Mouse (Mus musculus): ENCODE data around the gene Rnf212. TPM values are rescaled to one million over a fixed set of nuclear protein-coding genes. Genes with fewer than 3 reads are reported as not detected.
"Not testable (repeated sequence)": the region's sequence is repeated elsewhere in the genome, so short reads cannot be mapped to it uniquely, and the experiment has no call there.

The Rnf212 gene
- polyA plus RNA-seq (2015; fragmentation: Nextera tagmentation; extraction: Ambion mirVana), result not detected in 2 replicates

DNA sequence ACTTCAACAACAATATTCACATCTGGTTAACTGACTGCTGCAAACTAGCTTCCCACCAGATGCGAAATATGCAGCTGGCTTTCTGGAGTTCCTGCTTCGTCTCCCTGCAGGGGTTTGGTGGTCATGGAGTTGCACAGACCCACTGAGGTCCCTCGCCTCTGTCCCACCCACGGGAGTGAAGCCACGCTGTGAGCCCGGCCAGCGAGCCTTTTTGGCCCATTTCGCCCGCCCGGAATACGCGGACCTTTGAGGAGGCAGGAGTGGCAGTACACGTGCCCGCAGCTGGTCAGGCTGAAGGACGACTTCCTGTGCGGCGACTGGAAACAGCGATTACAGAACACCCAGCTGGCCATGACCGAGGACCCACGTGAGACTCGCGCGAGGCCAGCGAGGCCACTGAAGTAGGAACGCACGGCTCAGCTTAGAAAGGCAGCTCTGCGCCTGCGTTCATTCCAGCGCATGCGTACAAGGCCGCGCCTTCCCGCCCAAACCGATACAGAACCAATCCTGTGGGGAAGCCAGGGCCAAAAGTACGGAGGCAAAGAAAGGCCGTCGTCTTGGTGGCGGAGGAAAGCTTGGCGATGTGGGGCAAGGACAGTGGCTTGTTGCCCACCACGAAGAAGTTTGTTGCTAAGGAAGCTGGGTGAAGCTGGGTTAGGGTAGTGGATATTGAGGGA is at the start of gene Rnf212:
Rnf212 (minus strand) TSS at position 353 of the 677 bp plus-strand sequence.
- no peak for DNase-seq (ENCODE audit: low spot score)

DNA sequence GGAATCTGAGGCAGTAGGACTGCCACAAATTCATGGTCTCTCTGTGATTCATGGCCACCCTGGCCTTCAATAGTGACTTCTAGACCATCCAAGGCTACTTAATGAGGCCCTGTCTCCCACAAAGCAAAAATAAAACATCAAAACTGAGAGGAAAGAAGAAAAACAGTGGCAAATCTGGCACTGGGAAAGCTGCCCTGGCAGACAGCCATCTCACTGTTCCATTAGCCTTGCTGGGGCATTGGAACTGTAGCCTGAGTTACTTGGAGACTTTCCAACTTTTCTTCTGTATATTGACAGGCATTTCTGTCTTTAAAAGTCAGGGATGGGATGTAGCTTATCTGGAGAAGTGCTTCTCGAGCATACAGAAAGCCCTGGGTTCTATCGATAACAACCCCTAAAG is 48.5 kb upstream of the Rnf212 start:
- no peak for DNase-seq (ENCODE audit: low spot score)

DNA sequence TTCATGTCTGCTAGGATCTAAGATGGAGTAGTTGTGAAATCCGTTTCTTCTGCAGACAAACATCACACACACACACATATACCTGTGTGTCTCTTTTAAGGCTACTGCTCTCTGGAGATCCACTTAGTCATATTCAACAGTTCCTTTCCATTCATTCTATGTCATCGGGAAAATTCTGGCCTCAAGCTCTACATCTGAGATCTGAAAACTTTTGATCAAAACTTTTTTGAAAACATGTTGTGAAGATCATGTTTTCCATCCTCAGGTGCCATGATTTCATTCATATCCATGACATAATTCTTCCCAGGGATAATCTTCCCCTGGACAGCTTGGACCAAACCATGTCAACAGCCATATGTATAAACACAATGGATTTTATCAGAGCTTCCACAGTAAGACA is 34.0 kb upstream of the Rnf212 start, which contains the start of gene Vmn2r8:
Vmn2r8 (minus strand) TSS at position 101 of the 400 bp plus-strand sequence.
- DNase-seq (ENCODE audit: low spot score), result not testable (repeated sequence)

DNA sequence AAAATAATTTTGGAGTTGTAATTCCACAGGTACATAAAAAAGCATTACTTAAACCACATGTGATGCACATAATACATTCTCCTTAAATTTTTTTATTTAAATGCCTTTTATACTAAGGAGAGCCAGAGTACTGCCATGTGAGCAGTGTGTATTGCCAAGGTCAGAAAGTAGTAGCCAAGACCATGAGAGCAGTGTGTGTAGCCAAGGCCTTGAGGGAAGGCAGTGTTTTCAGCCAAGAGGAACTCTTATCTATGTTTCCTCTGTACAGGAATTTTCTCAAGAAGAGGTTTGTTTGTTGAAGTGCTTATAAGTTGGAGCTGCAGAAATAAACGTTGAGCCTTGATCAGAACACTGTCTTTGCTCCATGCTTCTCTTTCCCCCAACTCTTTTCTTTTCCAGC is 28.9 kb upstream of the Rnf212 start:
- DNase-seq (ENCODE audit: low spot score), result no peak

DNA sequence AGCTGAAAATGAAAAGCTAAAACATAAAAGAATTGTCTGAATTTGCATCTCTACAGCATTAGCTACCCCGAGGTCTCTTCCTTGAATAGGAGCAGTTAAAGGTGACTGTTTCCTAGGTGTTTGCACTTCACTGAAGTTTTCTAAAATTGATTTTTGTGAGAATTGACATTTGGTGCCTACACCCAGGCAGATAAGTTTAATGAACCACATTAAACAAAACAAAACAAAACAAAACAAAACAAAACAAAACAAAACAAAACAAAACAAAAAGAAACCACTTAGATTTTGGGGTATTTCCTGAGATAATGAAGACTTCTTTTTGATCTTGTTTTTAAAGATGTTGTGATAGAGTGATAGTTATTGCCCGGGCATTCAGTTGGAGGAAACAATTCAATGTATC is 20.5 kb upstream of the Rnf212 start, which contains the start of gene Tmed11:
Tmed11 (minus strand) TSS at position 101 of the 400 bp plus-strand sequence.
- not testable (repeated sequence) for DNase-seq (ENCODE audit: low spot score)

DNA sequence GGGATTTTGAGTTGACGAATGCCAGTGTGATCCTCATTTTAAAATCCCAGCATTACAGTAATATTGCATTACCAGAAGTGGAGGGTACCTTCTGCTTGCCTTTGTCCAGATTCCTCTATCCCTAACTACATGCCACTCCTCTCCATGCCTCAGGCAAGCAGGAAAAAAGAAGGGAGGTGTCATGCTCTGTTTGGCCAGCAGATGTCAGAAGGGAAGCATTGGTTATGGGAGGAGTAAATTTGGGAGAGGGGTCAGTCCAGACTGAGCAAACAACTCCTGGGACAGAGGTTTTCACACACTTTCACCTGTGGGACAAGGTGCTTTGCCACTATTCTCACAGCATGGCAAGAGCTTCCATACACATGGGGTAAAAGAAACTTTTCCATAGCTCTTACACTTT is 15.6 kb upstream of the Rnf212 start:
- DNase-seq (ENCODE audit: low spot score), result not testable (repeated sequence)

DNA sequence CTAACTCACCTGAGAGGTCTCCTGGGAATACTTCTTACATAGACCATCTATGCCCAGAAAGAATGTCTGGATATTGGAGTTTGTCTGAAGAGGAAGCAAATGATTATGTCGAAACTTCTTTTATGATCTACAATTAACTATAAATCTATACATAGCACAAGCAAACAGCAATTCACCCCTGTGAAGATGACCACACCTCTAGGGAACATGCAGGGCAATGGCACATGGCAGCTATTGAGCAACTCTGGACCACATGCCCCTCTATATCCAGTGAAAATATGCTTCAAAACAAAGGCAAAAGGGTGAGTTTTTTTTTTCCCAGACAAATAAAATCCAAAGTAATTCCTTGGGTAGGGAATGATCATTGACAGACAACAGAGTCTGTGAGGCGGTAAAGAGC is 14.8 kb downstream of the Rnf212 start:
- DNase-seq (ENCODE audit: low spot score), result no peak

DNA sequence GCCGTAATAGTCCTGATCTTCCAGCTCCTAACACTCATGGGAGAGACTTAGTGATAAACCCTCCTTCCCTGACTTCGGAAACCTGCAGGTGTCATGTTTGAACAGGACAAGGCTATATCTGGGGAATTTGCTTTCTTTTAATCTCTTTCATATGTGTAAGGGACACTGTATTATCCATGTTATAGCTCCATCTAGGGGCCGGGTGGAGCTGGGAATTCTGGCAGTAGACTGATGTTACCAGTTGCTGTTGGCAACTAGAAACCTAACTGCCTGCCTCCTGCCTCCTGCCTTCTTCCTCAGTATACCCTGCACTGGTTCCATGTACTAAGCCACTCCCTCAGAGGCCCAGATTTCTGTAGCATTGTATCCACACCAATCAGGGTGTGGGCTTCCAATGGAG is 16.4 kb downstream of the Rnf212 start:
- no peak for DNase-seq (ENCODE audit: low spot score)

DNA sequence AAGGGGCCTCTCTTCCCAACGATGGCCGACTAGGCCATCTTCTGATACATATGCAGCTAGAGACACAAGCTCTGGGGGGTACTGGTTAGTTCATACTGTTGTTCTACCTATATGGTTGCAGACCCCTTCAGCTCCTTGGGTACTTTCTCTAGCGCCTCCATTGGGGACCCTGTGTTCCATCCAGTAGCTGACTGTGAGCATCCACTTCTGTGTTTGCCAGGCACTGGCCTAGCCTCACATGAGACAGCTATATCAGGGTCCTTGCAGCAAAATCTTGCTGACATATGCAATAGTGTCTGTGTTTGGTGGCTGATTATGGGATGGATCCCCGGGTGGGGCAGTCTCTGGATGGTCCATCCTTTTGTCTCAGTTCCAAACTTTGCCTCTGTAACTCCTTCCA is 23.5 kb downstream of the Rnf212 start:
- DNase-seq (ENCODE audit: low spot score), result not testable (repeated sequence)

DNA sequence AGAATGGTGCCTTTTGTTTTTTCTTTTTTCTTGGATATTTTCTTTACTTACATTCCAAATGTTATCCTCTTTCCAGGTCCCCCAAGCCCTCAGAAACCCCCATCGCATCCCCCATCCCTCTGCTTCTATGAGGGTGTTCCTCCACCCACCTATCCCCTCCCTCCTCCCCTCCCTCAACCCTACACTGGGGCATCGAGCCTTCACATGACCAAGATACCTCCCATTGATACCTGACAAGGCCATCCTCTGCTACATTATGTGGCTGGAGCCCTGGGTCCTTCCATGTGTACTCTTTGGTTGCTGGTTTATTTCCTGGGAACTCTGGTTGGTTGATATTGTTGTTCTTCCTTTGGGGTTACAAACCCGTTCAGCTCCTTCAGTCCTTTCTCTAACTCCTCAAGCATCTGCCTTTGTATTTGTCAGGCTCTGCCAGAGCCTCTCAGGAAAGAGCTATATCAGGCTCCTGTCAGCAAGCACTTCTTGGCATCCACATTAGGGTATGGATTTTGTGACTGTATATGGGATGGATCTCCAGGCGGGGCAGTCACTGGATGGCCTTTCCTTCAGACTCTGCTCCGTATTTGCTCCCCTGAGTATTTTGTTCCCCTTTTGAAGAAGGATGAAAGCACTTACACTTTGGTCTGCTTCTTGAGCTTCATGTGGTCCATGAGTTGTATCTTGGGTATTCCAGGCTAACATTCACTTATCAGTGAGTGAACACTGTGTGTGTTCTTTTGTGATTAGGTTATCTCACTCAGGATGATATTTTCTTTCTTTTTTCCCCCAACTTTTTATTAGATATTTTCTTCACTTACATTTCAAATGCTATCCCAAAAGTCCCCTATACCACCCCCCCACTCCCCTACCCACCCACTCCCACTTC is 24.2 kb downstream of the Rnf212 start:
- no peak for DNase-seq (ENCODE audit: low spot score)

DNA sequence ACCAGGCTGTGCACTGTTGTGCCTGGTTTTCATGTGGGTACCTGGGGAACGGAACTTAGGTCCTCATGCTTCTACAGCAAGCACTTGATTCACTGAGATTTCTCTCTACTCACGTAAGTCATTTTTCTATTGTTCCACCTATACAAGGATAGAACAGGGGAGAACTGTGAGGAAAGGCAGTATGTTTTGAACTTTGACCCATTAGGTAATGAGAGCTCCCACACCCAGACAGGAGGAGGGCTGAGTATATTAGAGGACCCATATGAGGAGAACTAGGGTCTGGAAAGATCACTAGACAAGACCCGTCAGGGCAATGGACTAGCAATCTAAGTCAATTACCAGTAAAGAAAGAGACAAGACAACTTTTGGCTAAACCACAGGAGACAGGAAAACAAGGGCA is 30.2 kb downstream of the Rnf212 start:
- DNase-seq (ENCODE audit: low spot score), result no peak

DNA sequence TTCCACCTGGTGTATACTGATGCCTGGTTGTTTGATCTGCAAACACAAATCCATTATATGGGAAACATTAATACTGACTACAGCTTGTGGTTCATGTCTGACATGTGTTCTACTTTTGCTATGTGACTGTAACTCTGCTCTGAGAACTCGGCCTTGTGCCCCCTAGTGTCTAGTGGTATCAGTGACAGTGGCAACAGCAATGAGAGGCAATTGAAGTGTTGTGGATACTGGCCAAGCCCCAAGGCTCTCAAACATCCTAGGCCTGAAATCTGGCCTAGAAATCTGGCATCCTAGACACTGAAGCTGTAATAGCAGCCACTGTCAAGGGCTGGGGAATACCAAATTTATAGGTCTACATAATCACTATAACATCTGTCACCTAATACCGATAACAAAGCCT is 30.9 kb downstream of the Rnf212 start:
- DNase-seq (ENCODE audit: low spot score), result no peak

DNA sequence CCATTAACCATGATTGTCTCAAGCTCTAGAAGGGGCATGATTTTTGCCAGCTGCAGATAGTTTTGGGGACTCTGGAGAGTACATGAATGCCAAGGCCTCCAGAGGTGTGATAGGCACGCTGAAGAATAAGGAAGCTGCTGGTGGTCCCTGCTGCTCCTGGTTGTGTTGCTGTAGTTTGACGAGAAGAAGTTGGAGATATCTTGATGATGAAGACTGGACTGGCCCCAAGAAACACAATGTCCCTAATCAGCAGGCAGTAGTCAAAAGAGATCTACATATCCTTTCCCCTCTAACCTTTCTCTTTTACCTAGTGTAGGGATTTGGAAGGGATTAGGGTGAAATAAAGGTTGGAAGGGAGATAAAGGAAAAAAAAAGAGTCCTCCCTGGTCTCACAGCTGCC is 32.2 kb downstream of the Rnf212 start:
- no peak for DNase-seq (ENCODE audit: low spot score)

DNA sequence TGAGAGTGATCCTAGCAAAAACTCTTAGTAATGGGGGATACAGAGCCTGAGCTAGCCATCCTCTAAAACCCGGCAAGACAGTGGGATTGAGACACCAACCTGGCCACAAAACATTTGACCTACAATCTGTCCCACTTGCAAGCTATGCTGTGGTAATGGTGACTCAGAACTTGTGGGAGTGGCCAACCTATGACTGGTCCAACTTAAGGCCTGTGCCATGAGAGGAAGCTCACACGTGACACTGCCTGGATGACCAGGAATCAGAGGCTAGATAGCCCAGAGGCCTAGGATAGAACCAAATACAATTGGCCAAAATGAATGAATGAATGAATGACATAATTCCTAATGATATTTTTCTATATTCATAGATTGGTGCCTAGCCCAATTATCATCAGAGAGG is 32.9 kb downstream of the Rnf212 start:
- no peak for DNase-seq (ENCODE audit: low spot score)

DNA sequence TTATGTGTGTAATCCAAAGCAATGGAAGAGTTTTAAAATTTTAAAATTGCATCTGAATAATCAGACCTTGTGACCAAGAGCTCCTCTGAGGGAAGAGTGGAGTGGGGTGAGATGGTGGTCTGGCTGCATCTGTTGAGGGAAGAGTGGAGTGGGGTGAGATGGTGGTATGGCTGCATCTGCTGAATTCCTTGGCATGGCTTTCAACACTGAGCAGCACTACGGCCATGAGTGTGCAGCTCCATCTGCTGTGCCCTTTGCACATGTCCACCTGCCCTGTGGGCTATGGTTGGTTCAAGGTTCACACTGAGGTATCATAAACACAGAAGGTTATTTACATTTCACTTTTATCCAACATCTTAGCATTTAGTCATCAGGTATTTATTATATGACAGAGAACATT is 47.4 kb downstream of the Rnf212 start:
- DNase-seq (ENCODE audit: low spot score), result no peak

DNA sequence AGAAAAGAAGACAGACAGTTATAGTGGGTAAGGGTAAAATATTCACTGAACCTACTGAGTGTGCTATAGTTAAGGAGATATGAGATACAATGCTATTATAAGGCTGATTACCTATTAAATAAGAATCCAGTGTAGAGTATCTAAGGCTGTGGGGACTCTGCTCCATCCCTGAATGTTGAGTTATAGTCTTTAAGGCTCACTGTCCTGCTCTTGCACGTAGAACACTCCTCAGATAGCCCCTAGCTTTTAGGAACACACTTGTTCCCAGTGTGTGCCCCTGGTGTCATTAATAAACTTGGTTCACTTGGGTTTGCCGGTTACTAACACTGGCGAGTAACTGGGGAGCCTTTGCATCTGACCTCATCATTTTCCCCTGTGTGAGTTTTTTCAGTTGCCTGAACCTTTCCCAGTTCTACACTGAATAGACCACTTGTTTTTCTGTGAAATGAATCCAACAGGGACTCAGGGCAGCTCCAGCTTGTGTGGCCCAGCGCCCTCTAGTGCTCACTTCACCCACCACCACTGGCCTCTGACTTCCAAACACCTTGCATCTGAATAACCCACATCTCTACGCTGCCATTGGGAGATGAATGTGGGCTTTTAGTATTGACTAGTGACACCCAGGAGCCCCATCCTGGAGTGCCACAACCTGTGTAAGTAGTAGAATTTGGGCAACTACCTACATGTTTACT is 48.1 kb downstream of the Rnf212 start:
- DNase-seq (ENCODE audit: low spot score), result peak; percentile 54

DNA sequence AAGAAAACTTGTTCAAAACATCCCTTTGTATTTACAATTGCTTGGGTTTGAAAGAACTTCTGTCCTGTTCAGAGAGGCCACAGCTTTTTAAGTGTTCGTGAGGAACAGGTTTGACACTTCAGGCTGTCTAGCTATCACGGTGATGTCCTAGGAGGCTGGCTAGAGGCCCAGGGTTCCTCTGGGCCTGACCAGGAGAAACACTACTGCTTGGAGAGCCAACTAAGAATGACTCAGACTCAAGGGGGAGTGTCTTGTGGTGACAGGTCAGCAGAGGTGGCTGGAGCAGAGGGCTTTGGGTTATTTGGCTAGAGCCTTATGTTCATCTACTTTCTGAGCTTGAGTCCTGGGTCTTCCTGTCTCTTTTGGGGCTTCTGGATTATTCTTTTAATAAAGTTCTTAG is 50.8 kb downstream of the Rnf212 start:
- DNase-seq (ENCODE audit: low spot score), result no peak

DNA sequence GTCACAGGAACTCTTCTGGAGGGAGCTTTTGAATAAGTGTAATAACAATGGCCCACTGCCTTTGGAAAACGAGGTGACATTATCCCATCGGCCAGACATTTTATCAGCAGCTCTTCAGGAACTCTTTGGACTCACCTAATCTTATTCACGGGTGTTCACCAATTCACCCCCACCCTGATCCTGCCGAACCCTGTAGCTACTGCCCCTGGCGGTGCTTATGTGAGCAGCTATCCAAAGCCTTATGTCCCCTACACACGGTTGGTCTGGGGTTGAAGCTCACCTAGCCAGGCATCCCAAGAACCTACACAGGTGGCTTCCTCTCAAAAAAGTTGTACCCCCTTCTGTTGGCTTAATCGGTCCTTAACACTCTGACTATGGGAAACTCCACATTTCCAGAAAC is 55.0 kb downstream of the Rnf212 start:
- DNase-seq (ENCODE audit: low spot score), result no peak

DNA sequence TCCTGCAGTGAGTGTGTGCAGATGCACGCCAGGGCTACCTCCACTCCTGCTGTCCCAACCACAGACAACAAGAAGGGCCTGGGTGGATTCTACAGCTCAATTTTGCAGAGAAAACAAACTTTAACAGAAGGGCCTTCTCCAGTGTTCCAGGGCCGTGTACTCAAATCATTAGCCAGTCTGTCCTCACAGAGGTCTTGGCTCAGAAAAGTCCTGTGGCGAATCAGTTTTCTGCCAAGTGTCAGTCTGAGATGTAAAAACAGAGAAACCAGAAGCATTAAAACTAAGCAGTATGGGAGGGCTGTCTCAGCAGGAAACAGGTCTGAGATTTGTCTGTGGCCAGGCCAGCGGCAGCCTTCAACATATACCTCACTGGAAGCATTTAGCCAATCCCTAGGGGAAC is 56.7 kb downstream of the Rnf212 start:
- no peak for DNase-seq (ENCODE audit: low spot score)

DNA sequence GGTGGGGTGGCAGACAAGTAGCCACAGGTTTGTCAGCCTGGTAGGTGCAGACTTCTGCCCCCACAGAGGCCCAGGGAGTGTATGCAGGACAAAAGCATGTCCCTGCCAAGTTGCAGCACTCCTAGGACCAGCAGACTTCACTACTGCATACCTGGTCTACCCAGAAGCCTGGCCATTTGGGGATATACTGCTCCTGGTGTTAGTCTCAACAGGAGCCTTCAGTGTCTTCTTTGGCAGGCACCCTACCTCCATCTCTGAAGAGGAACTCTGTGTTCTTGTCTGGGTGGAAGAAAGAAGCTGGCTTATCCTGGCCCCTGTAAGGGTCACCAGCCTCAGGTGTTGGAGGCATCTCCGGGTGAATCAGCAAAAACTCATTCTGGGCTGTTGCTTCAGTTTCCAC is 58.8 kb downstream of the Rnf212 start:
- DNase-seq (ENCODE audit: low spot score), result no peak

DNA sequence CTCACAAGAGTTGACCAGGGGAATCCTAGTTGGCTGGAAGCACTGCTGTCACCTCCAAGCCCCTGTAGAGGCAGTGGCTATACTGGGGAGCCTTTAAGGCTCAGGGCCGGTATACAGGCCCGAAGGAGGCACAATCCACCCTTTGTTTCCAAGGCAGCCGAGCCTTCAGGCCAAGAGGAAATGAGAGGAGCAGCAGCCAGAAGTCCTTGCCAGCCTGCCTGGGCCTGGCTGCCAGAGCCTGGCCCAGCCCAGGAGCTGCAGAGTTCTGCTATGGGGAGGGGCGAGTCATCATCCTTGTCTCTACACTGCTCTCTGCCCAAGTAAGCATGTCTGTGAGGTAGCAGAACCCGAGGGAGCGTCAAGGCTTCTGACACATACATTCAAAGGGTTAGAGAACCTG is 60.6 kb downstream of the Rnf212 start:
- DNase-seq (ENCODE audit: low spot score), result no peak

DNA sequence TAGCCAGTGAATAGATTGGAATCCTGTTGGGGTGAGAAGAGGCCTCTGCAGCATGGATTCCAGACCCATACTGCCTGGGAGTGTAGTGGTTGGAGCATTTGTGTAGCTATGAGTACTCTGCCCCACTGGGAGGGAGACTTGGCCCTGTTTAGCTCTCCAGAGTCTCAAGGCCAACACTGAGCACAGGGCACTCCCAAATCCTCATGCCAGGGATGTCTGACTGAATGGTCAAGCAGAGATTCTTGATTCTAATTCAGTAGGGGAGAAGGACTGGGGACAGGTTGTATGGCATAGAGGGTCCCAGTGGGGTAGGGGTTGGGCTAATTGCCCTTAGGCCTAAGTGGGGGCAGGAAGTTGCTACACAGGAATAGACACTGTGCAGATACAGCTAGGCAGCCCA is 61.1 kb downstream of the Rnf212 start:
- DNase-seq (ENCODE audit: low spot score), result no peak

Data from thymus, postnatal 0 days (tissue).